Mouse (Mus musculus) kidney, adult 2 months (tissue): ENCODE data around the gene Ttc23l.

Experiments used
- CTCF ChIP-seq: fragments of 200-500 bp; conservative IDR thresholded peaks from 2 replicates; pipeline ENCODE4 v1.5.1; 2011; ENCODE audit warnings: low read depth, mild to moderate bottlenecking, control low read depth, low read length, moderate library complexity, mixed read lengths; ENCODE audit not compliant: insufficient read depth, insufficient read length
- POLR2A ChIP-seq: fragments of 200-500 bp; IDR thresholded peaks from one replicate; pipeline ENCODE4 v1.6.1; 2011; ENCODE audit warnings: low read depth, low read length, control low read depth

DNA sequence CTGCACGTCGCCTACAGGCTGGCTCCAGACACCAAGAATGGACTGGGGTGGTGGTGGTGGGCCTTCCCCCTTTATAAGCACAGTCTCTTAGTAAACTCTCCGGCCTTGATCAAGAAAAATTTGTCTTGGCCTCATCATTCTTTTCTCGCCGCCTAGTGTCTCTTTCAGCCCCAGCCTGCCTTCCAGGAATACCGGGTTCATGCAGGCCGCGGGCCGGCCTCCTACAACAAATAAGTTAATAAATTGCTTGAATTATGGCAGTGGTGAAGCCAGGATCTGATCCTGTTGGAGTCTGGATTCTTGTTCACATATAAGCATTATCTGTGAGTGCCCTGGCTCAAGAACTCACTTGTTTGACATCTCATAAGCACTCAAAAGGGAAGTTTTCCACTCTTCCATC is 38.4 kb upstream of the Ttc23l start:
- TF ChIP-seq CTCF (no peak), POLR2A (no peak)
